Mouse (Mus musculus) T-cell, adult 2 months (primary cell): ENCODE results near the gene Epn2.
A peak's percentile ranks its signal among the peaks of the same experiment; 100 is the strongest.

Source experiments
- DNase-seq: peaks from one replicate; pipeline ENCODE4 v3.0.0; 2022; ENCODE audit warnings: low spot score

The Epn2 gene

DNA sequence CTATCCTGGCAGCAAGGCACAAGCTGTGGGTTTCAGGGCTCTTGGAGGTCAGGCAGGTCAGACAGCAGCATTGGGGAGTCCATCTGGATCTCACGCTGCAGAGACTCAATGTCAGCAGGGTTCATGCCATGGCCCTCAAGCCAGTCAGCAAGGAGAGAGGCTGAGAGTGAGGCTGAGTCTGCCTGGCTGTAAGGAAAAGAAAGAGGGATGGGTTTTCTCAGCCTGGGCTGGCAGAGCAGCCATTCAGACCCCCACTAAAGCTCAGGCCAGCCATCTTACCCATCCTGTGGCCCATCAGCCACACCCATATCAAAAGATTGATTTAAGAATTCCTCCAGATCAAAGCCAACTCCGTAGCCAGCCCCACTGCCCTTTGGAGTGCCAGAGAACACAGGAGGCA, 90.4 kb downstream of the Epn2 start:
- no peak for DNase-seq

DNA sequence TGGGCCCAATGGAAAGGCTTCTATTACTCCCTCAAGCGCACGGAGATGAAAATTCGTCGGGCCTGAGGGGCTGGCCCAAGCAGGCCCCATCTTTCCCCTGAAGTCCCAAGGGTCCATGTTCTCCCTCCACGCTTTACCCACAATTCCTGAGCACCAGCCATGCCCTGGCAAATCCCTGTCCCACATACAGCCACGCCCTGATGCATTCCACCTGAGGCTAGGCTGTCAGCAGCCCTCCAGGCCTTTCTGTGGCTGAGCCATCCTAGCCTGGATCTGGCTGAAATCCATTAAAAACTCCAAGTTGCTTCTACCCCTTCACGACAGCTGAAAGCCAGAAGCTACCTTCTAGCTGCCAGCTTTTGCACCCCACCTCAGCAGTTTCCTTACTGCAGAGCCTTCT, 91.6 kb downstream of the Epn2 start:
- DNase-seq = no peak

GRCm38 (mm10) chr11:61487401-61487800, 92.1 kb downstream of the Epn2 start:
- DNase-seq = no peak

GRCm38 (mm10) chr11:61486458-61487219, 92.8 kb downstream of the Epn2 start:
- no peak for DNase-seq

DNA sequence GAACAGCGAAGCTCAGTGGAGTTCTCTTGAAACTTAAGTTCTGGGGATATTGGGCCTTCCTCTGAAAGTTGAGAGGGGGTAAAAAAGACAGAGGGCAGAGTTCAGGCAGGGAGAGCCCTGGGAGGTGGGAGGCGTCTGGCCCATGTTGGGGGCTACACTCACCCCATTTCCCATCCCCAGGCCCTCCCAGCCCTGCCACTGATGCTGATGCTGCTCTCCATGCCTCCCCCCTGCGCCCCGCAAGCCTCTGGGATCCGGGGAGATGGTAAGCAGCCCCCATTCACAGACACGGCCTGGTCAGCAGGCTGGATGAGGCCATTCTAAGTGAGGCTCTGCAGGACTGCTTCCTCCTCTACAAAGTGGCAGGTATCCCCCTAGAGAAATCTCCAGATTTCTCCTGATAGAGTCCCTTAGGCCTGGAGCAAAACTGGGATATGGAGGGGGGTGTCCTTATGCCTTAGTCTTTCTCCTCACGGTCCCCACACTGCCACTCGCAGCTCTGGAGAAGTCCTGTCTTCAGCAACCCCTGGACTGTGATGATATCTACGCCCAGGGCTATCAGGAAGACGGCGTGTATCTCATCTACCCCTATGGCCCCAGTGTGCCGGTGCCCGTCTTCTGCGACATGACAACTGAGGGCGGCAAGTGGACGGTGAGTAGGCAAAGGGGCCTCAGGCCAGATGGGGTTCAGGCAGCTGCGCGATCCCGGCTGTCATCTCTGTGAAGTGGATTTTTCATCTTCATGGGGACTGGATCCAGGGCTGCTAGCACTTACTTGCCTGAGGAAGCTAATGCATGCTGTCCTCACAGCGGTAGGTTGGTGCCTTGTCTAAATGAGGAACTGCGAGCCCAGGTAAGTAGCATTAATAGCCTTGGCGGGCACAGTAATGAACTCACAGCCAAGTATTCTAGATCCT, 93.7 kb downstream of the Epn2 start:
- no peak for DNase-seq

DNA sequence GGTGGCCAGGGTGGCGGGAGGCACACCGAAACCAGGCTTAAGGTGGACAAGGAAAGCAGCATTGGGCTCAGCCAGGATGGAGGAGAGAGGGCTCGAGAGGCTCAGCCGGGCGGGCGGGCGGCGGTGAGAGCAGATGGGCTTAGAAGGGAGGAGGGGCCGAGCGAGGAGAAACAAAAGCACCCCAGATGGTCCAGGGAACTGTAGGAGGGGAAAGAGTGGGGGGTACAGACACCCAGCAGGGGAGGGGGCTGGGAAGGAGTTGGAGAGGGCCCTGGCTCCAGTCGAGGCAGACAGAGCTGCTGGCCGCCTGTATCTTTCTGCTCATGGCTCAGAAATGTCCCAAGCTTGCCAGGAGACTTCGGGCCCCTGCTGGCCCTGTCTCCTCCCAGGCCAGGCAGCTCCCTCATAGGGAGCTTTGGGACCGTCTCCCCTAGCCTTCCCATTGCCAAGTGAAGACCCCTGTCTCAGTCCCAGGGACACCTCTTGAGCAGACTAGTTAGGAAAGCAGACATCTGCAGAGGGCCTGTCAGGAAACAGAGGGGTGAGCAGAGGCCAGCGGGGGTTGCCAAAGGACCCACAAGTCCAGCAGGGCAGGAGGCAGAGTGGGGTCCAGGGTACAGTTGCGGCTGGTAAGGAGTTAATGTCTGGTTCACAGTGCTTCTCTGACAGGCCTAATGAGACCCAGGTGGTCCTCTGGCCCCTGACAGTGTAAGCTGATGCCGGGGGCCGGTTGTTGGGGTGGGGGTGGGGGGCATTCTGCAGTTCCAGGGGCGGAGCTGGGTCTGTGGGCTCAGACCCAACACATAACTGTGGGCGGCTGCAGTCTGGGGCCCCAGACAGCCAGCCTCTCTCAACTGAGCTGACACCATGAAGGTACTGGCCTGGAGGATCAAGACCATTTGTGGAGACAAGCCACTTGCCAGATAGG, 94.6 kb downstream of the Epn2 start, which contains the start of gene Mfap4:
TSS of gene Mfap4 (plus strand) at position 819 of the 928 bp plus-strand sequence.
- no peak for DNase-seq

GRCm38 (mm10) chr11:61484256-61484612, 95.3 kb downstream of the Epn2 start:
- DNase-seq = no peak

DNA sequence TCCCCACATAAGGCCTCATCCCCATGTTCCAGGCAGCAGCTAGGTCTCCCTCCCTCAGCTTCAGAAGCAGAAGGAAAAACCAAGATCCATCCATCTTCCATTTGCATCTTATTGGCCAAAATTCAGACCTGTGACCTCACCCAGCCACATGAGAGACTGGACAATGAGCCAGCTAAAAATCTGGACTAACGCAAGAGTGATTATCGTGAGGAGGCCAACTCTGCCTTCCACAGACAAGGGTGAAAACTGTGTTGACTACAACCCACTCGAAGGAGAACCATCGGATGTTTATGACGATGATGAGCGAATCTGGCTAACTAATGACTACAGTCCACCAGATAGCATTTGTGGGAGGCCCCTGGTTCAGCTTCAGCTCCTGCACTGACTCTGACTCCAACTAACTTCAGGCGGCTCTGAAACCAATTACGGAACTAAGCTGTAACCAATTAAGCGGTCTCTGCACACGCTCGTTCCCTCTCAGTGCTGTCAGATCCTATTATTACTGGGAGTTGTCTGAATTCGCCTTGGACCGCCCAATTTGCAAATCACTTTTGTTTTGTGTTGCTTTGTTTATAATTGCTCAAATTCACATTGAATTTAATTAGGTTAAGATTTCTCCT, 96.2 kb downstream of the Epn2 start:
- DNase-seq = no peak

GRCm38 (mm10) chr11:61481239-61482090, 98.0 kb downstream of the Epn2 start:
- peak; percentile 12 for DNase-seq

GRCm38 (mm10) chr11:61478788-61479187, 100.7 kb downstream of the Epn2 start:
- no peak for DNase-seq

DNA sequence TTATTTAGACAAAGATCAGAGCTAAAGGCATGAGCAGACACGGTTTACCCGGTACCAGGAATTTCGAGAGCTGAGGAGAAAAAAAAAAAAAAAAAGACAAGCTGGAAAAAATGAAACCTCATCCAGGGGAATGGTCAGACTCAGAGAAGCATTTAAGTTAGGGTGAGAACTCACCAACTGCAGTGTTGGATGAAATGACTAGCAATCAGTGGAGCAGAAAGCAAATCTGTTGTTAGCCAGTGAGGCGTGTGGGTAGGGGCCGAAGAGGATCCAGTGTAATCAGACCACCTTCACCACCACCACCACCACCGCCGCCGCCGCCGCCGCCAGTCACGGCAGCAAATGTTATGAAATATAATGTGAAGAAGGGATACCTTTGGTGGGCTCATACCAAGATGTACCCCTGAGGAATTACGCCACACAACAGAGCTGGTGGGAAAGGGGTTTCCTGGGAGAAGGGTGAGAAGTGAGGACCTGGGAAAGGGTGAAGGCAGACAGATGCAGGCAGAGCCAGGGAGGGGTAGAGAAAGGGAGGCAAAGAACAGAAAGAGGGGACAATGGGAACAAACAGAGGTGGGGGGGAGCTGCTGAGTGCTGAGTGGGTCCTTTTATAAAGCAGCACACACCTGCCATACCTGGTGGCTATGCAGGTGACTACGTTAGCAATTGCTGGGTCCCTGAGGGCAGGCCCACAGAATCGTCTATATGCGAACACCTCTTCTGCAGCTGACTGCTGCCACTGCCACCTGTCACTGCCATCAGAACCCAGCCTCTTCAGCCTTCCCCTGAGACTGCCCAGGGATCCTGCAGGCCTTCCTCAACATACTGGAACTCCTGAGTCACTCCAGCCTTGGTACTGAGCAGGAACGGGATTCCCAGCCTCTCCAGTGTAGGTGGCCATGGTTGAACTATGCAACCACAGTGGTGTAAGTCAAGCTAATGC, 101.7 kb downstream of the Epn2 start:
- DNase-seq = no peak

DNA sequence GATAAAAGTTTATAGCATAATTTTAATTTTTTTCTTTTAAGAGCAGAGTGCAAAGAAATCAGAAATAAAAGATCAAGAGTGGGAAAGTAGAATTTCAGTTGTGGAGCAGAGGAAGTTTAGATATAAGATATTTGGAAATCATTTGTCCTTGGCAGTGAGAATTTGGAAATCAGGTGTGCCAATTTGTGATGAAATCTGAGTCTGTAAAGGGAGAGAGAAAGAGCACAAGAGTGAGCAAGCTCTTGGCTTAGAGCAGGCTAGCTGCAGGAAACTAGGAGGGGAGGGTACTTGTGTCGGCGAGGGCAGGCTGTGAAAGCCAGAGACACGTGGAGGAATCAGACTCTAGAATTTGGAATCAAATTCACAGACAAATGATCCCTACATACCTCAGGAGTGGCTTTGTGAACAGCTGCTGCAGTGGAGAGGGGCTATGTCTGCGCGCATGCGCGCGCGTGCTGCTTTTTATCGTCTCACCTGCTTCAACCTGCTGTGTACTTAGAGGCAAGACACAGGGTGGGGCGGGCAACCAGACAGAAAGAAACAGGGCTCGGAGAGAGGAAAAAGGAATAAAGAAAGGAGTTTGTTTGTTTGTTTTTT, 102.6 kb downstream of the Epn2 start:
- no peak for DNase-seq

GRCm38 (mm10) chr11:61473630-61474029, 105.9 kb downstream of the Epn2 start:
- DNase-seq = no peak

DNA sequence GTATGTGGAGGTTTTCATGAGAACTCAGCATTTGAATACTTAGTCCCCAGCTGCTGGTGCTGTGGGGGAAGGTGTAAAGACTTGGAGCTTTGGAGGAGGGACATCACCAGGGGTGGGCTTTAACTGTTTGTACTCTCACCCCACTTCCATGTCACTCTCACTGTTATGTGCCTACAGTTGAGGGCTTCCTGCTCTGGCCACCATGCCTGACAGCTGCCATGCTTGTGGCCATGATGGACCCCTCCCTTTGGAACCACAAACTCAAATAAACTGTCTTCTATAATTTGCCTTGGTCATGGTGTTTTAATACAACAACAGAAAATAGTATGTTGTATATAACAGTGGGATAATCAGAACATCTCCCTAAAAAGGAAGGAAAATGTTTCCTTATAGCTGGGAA, 108.6 kb downstream of the Epn2 start:
- DNase-seq = no peak

- no peak for DNase-seq
These were observed 110.1 kb downstream of the Epn2 start for GRCm38 (mm10) chr11:61469317-61469917.

DNA sequence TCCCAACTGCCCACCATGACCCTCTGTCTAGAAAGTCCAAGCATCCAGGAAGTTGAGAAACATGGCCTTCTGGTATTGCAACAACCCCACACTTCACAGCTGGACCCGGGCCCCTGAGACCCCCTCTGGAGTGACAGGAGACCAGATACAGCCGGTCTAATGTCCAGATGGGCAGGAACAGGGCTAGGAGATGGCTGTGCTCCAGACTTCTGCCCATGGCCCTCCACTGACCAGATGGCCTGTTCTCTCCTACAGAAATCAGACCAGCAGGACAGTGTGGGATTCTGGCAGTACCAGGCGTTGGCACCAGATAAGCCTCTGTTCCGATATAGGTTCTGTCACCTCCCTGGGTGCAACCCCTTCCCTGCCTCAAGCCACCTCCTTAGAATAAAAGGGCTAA, 111.0 kb downstream of the Epn2 start:
- DNase-seq = no peak
